Mouse (Mus musculus) testis, adult 2 months (tissue): ENCODE data around the gene Ppp1ca.

Experiments
- CTCF ChIP-seq: fragments of 200-500 bp; IDR thresholded peaks from 2 replicates; pipeline ENCODE4 v1.5.1; 2012; ENCODE audit warnings: low read depth, mild to moderate bottlenecking, inconsistent platforms, low read length, moderate library complexity; ENCODE audit not compliant: control insufficient read depth, insufficient read depth, insufficient replicate concordance
- POLR2A ChIP-seq: fragments of 200-500 bp; IDR thresholded peaks from 2 replicates; pipeline ENCODE4 v1.6.1; 2012; ENCODE audit warnings: low read depth, mild to moderate bottlenecking, inconsistent platforms, low read length, moderate library complexity; ENCODE audit not compliant: control insufficient read depth

DNA sequence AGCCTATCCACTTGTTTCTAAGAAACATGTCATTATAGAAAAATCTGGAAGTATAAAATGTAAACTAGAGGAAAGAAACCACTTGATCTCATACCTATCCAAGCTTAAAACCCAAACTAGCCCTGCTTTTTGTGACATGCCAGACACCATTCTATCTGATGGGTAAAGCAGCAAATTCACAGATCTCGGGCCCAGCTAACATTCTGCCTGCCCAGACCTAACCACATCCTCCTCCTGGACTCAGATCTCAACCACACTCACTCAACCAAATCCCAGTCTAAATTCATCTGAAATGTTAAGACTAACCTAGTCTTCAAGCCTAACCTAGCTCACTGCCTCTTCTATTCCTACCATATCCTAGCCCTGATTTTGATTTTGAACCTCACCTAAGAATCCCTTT is 26.9 kb downstream of the Ppp1ca start:
- no peak for TF ChIP-seq CTCF
- no peak for TF ChIP-seq POLR2A
